Mouse (Mus musculus): ENCODE measurements at regions not wholly inside any gene's neighbourhood (a gene's known extent, or its start where the extent isn't known, plus 50 kb on each side); places are given as distances from the start of the nearest gene placed in this dataset.

GRCm38 (mm10) chr16:47081896-47082295, 583.6 kb upstream of the Nectin3 start:
- DNase-seq (ENCODE audit: inconsistent ontology term), result no peak

- no peak for DNase-seq (ENCODE audit: inconsistent ontology term)
Measured at GRCm38 (mm10) chr16:47080330-47080729, 582.0 kb upstream of the Nectin3 start.

- peak; percentile 52 for DNase-seq (ENCODE audit: inconsistent ontology term)
Measured at GRCm38 (mm10) chr16:47059293-47059963, 561.1 kb upstream of the Nectin3 start.

- peak; percentile 79 for DNase-seq (ENCODE audit: inconsistent ontology term)
Measured at GRCm38 (mm10) chr16:47058811-47059210, 560.5 kb upstream of the Nectin3 start.

- DNase-seq (ENCODE audit: inconsistent ontology term), result peak; percentile 60
Measured at GRCm38 (mm10) chr16:47025971-47026370, 527.6 kb upstream of the Nectin3 start.

- DNase-seq (ENCODE audit: inconsistent ontology term), result no peak
Measured at GRCm38 (mm10) chr16:47017486-47017885, 519.2 kb upstream of the Nectin3 start.

GRCm38 (mm10) chr16:46982910-46983600, 484.7 kb upstream of the Nectin3 start:
- DNase-seq (ENCODE audit: inconsistent ontology term), result peak; percentile 66

- no peak for DNase-seq (ENCODE audit: inconsistent ontology term)
Measured at GRCm38 (mm10) chr16:46982272-46982909, 484.1 kb upstream of the Nectin3 start.

- no peak for DNase-seq (ENCODE audit: inconsistent ontology term)
Measured at GRCm38 (mm10) chr16:46965741-46966140, 467.4 kb upstream of the Nectin3 start.

- DNase-seq (ENCODE audit: inconsistent ontology term), result peak; percentile 80
Measured at GRCm38 (mm10) chr16:46956990-46957389, 458.7 kb upstream of the Nectin3 start.

- no peak for DNase-seq (ENCODE audit: inconsistent ontology term)
Measured at GRCm38 (mm10) chr16:46926060-46926459, 427.7 kb upstream of the Nectin3 start.

- peak; percentile 90 for DNase-seq (ENCODE audit: inconsistent ontology term)
Measured at GRCm38 (mm10) chr16:46894576-46895203, 396.4 kb upstream of the Nectin3 start.

- DNase-seq (ENCODE audit: inconsistent ontology term), result no peak
Measured at GRCm38 (mm10) chr16:46878739-46879138, 380.4 kb upstream of the Nectin3 start.

GRCm38 (mm10) chr16:46863959-46864358, 365.6 kb upstream of the Nectin3 start:
- DNase-seq (ENCODE audit: inconsistent ontology term), result peak; percentile 26

- DNase-seq (ENCODE audit: inconsistent ontology term), result no peak
Measured at GRCm38 (mm10) chr16:46849534-46849933, 351.2 kb upstream of the Nectin3 start.

- DNase-seq (ENCODE audit: inconsistent ontology term), result no peak
Measured at GRCm38 (mm10) chr16:46848755-46849154, 350.4 kb upstream of the Nectin3 start.

GRCm38 (mm10) chr16:46847707-46848356, 349.5 kb upstream of the Nectin3 start:
- DNase-seq (ENCODE audit: inconsistent ontology term), result no peak

- no peak for DNase-seq (ENCODE audit: inconsistent ontology term)
Measured at GRCm38 (mm10) chr16:46841179-46841578, 342.9 kb upstream of the Nectin3 start.

GRCm38 (mm10) chr16:46840764-46841163, 342.4 kb upstream of the Nectin3 start:
- DNase-seq (ENCODE audit: inconsistent ontology term), result peak; percentile 83

GRCm38 (mm10) chr16:46825147-46825546, 326.8 kb upstream of the Nectin3 start:
- no peak for DNase-seq (ENCODE audit: inconsistent ontology term)

GRCm38 (mm10) chr16:46822753-46823152, 324.4 kb upstream of the Nectin3 start:
- DNase-seq (ENCODE audit: inconsistent ontology term), result no peak

GRCm38 (mm10) chr16:46818215-46818614, 319.9 kb upstream of the Nectin3 start:
- no peak for DNase-seq (ENCODE audit: inconsistent ontology term)

Measured in Muller cell, postnatal 12 days (primary cell).